Mouse (Mus musculus): ENCODE data around the gene Ntf5. TPM values are rescaled to one million over a fixed set of nuclear protein-coding genes. Genes with fewer than 3 reads are reported as not detected.
A peak's percentile ranks its signal among the peaks of the same experiment; 100 is the strongest.
"Not testable (repeated sequence)": the region's sequence is repeated elsewhere in the genome, so short reads cannot be mapped to it uniquely, and the experiment has no call there.

Gene Ntf5
- polyA plus RNA-seq, 1 experiment from 2014 or later, result 3.9 TPM

- Histone ChIP-seq H3K36me3 (peaks cover 76% of the 10 kb centered on the region), H3K9me3 (no peaks in the 10 kb centered on the region), H3K27ac (peak overlapping the region; percentile 97; the same call in 1 of the 2 replicates), H3K4me3 (replicated peaks) (peak overlapping the region; percentile 78), H3K9ac (replicated peaks) (peak overlapping the region; percentile 87; the same call in 1 of the 2 replicates), H3K4me1 (replicated peaks) (peaks cover 37% of the 10 kb centered on the region), H3K27me3 (no peaks in the 10 kb centered on the region), H3K4me2 (peak overlapping the region; percentile 67)
- 66% methylated on average over 10 of the region's 10 CpGs for WGBS
- no peak for ATAC-seq (ENCODE audit: insufficient number of reproducible peaks, insufficient read depth, low FRiP score, low TSS enrichment, low read depth)
Observed at GRCm38 (mm10) chr7:45457204-45458060, 43.9 kb downstream of the Ntf5 start.

- 1% methylated on average over 41 of the region's 43 CpGs for WGBS
- Histone ChIP-seq H3K9ac (replicated peaks) (peak overlapping the region; percentile 87), H3K9me3 (no peaks in the 10 kb centered on the region), H3K4me1 (replicated peaks) (peaks cover 37% of the 10 kb centered on the region), H3K27ac (peak overlapping the region; percentile 97), H3K27me3 (no peaks in the 10 kb centered on the region), H3K4me2 (peak overlapping the region; percentile 67), H3K4me3 (replicated peaks) (peak overlapping the region; percentile 78), H3K36me3 (peaks cover 76% of the 10 kb centered on the region)
- peak; percentile 49 for ATAC-seq (ENCODE audit: insufficient number of reproducible peaks, insufficient read depth, low FRiP score, low TSS enrichment, low read depth)
Observed at GRCm38 (mm10) chr7:45458748-45459563, 45.5 kb downstream of the Ntf5 start.

GRCm38 (mm10) chr7:45459564-45460140 lies 46.2 kb downstream of the Ntf5 start, which contains the start of gene Ftl1:
Gene Ftl1 (minus strand): TSS chr7:45459884.
- peak within 1 kb of the TSS; percentile 87 for H3K9ac ChIP-seq (replicated peaks)
- H3K9me3 ChIP-seq, H3K27me3 ChIP-seq: not testable (repeated sequence)
- H3K27ac ChIP-seq, result peak within 1 kb of the TSS; percentile 97
- peaks cover 37% of the 10 kb centered on the region for H3K4me1 ChIP-seq (replicated peaks)
- WGBS, result 2% methylated on average over 32 of the region's 37 CpGs
- H3K4me2 ChIP-seq, result peak within 1 kb of the TSS; percentile 67
- peak; percentile 96 for ATAC-seq (ENCODE audit: insufficient number of reproducible peaks, insufficient read depth, low FRiP score, low TSS enrichment, low read depth)
- peak within 1 kb of the TSS; percentile 78 for H3K4me3 ChIP-seq (replicated peaks)
- H3K36me3 ChIP-seq, result peaks cover 76% of the 10 kb centered on the region

- H3K4me2 ChIP-seq, result peak overlapping the region; percentile 67
- peak overlapping the region; percentile 78 for H3K4me3 ChIP-seq (replicated peaks)
- 74% methylated on average over 7 of the region's 7 CpGs for WGBS
- no peaks in the 10 kb centered on the region for H3K27me3 ChIP-seq
- H3K9me3 ChIP-seq, result no peaks in the 10 kb centered on the region
- peak overlapping the region; percentile 44; the same call in 1 of the 2 replicates for H3K9ac ChIP-seq (replicated peaks)
- H3K27ac ChIP-seq, result peak overlapping the region; percentile 82
- peaks cover 76% of the 10 kb centered on the region for H3K36me3 ChIP-seq
- H3K4me1 ChIP-seq (replicated peaks), result peaks cover 38% of the 10 kb centered on the region
- ATAC-seq (ENCODE audit: insufficient number of reproducible peaks, insufficient read depth, low FRiP score, low TSS enrichment, low read depth), result no peak
Observed at GRCm38 (mm10) chr7:45460377-45460776, 46.9 kb downstream of the Ntf5 start.

- Histone ChIP-seq H3K27ac (peak overlapping the region; percentile 82), H3K9me3 (no peaks in the 10 kb centered on the region), H3K36me3 (peaks cover 73% of the 10 kb centered on the region), H3K4me2 (peak overlapping the region; percentile 67), H3K9ac (replicated peaks) (peak overlapping the region; percentile 27; the same call in 1 of the 2 replicates), H3K27me3 (no peaks in the 10 kb centered on the region), H3K4me3 (replicated peaks) (0 out of 2 replicates have a peak overlapping the region, but pooled peaks have one; percentile 78), H3K4me1 (replicated peaks) (peaks cover 43% of the 10 kb centered on the region)
- ATAC-seq (ENCODE audit: insufficient number of reproducible peaks, insufficient read depth, low FRiP score, low TSS enrichment, low read depth), result no peak
- 23% methylated on average over 13 of the region's 13 CpGs for WGBS
Observed at GRCm38 (mm10) chr7:45460860-45461314, 47.4 kb downstream of the Ntf5 start.

GRCm38 (mm10) chr7:45461326-45461725 lies 47.8 kb downstream of the Ntf5 start:
- H3K9me3 ChIP-seq, result no peaks in the 10 kb centered on the region
- 62% methylated on average over 4 of the region's 5 CpGs for WGBS
- no peak for ATAC-seq (ENCODE audit: insufficient number of reproducible peaks, insufficient read depth, low FRiP score, low TSS enrichment, low read depth)
- 0 out of 2 replicates have a peak overlapping the region, but pooled peaks have one; percentile 67 for H3K4me2 ChIP-seq
- no peak overlapping the region; the same call in 1 of the 2 replicates for H3K9ac ChIP-seq (replicated peaks)
- H3K27me3 ChIP-seq, result no peaks in the 10 kb centered on the region
- H3K27ac ChIP-seq, result peak overlapping the region; percentile 82
- H3K36me3 ChIP-seq, result peaks cover 71% of the 10 kb centered on the region
- H3K4me3 ChIP-seq (replicated peaks), result no peak overlapping the region
- peaks cover 45% of the 10 kb centered on the region for H3K4me1 ChIP-seq (replicated peaks)

- 91% methylated on average over 4 of the region's 4 CpGs for WGBS
- Histone ChIP-seq H3K9ac (replicated peaks) (no peak overlapping the region), H3K36me3 (peaks cover 68% of the 10 kb centered on the region), H3K9me3 (no peaks in the 10 kb centered on the region), H3K27me3 (no peaks in the 10 kb centered on the region), H3K4me2 (no peak overlapping the region), H3K4me3 (replicated peaks) (no peak overlapping the region), H3K27ac (peak overlapping the region; percentile 82), H3K4me1 (replicated peaks) (peaks cover 41% of the 10 kb centered on the region)
- ATAC-seq (ENCODE audit: insufficient number of reproducible peaks, insufficient read depth, low FRiP score, low TSS enrichment, low read depth), result no peak
Observed at GRCm38 (mm10) chr7:45461781-45462180, 48.3 kb downstream of the Ntf5 start.

- H3K9ac ChIP-seq (replicated peaks), result no peak overlapping the region
- WGBS, result 80% methylated on average over 4 of the region's 4 CpGs
- H3K9me3 ChIP-seq, result no peaks in the 10 kb centered on the region
- peaks cover 63% of the 10 kb centered on the region for H3K36me3 ChIP-seq
- H3K4me2 ChIP-seq, result no peak overlapping the region
- no peak for ATAC-seq (ENCODE audit: insufficient number of reproducible peaks, insufficient read depth, low FRiP score, low TSS enrichment, low read depth)
- peaks cover 39% of the 10 kb centered on the region for H3K4me1 ChIP-seq (replicated peaks)
- H3K4me3 ChIP-seq (replicated peaks), result no peak overlapping the region
- H3K27me3 ChIP-seq, result no peaks in the 10 kb centered on the region
- H3K27ac ChIP-seq, result peak overlapping the region; percentile 23; the same call in 1 of the 2 replicates
Observed at GRCm38 (mm10) chr7:45462325-45462724, 48.8 kb downstream of the Ntf5 start.

GRCm38 (mm10) chr7:45462868-45463267 lies 49.4 kb downstream of the Ntf5 start:
- H3K9ac ChIP-seq (replicated peaks); H3K27ac ChIP-seq; H3K9me3 ChIP-seq; ATAC-seq (ENCODE audit: insufficient number of reproducible peaks, insufficient read depth, low FRiP score, low TSS enrichment, low read depth); H3K4me2 ChIP-seq; H3K27me3 ChIP-seq; H3K4me3 ChIP-seq (replicated peaks): not testable (repeated sequence)
- H3K36me3 ChIP-seq, result peaks cover 58% of the 10 kb centered on the region
- H3K4me1 ChIP-seq (replicated peaks), result peaks cover 34% of the 10 kb centered on the region
- WGBS, result 81% methylated on average over 4 of the region's 4 CpGs

- no peak overlapping the region for H3K27ac ChIP-seq
- no peak overlapping the region for H3K4me2 ChIP-seq
- ATAC-seq (ENCODE audit: insufficient number of reproducible peaks, insufficient read depth, low FRiP score, low TSS enrichment, low read depth), result no peak
- H3K4me3 ChIP-seq (replicated peaks), result no peak overlapping the region
- peaks cover 29% of the 10 kb centered on the region for H3K4me1 ChIP-seq (replicated peaks)
- WGBS, result 95% methylated on average over 7 of the region's 7 CpGs
- H3K9me3 ChIP-seq, result no peaks in the 10 kb centered on the region
- H3K36me3 ChIP-seq, result peaks cover 49% of the 10 kb centered on the region
- no peak overlapping the region for H3K9ac ChIP-seq (replicated peaks)
- H3K27me3 ChIP-seq, result no peaks in the 10 kb centered on the region
Observed at GRCm38 (mm10) chr7:45463987-45464778, 50.7 kb downstream of the Ntf5 start.

Data from limb, embryonic 12.5 days (tissue).